Mouse (Mus musculus): Measurements from ENCODE around the gene Wdr38. TPM values are rescaled to one million over a fixed set of nuclear protein-coding genes. Genes with fewer than 3 reads are reported as not detected.
A peak's percentile ranks its signal among the peaks of the same experiment; 100 is the strongest.

Wdr38 gene
- polyA plus RNA-seq, 1 experiment from 2014 or later, result 0.96 TPM

GRCm38 (mm10) chr2:38999381-38999780 is 2.1 kb downstream of the Wdr38 start:
- WGBS, result 44% methylated on average over 4 of the region's 4 CpGs
- ATAC-seq (ENCODE audit: insufficient number of reproducible peaks, insufficient read depth, low FRiP score, low read depth), result no peak
- H3K9me3 ChIP-seq (ENCODE audit: control insufficient read depth, low read length), result no peaks in the 10 kb centered on the region
- H3K4me2 ChIP-seq (ENCODE audit: low read length), result no peak overlapping the region
- H3K9ac ChIP-seq (ENCODE audit: low read length), result no peak overlapping the region
- H3K4me3 ChIP-seq (ENCODE audit: control insufficient read depth in 1 of 2, insufficient read depth in 1 of 2, low read depth in 1 of 2, low read length in 2 of 2), result no peak overlapping the region
- no peaks in the 10 kb centered on the region for H3K27me3 ChIP-seq (ENCODE audit: control insufficient read depth, insufficient read depth, low read length)
- peaks cover 12 to 22% of the 10 kb centered on the region in 2 experiments for H3K4me1 ChIP-seq (ENCODE audit: control insufficient read depth in 2 of 2, insufficient read depth in 2 of 2, low read length in 2 of 2)
- H3K36me3 ChIP-seq (ENCODE audit: control insufficient read depth, insufficient read depth, low read length), result peaks cover 47% of the 10 kb centered on the region
- H3K27ac ChIP-seq (replicated peaks in 1 of 2; ENCODE audit: control insufficient read depth in 1 of 2, insufficient read depth in 1 of 2, low read depth in 2 of 2, low read length in 2 of 2), result no peak overlapping the region; a peak in 1 of 4 replicates

GRCm38 (mm10) chr2:38999910-39000586 is 2.8 kb downstream of the Wdr38 start:
- WGBS, result 67% methylated on average over 8 of the region's 8 CpGs
- Histone ChIP-seq H3K36me3 (ENCODE audit: control insufficient read depth, insufficient read depth, low read length) (peaks cover 47% of the 10 kb centered on the region), H3K9me3 (ENCODE audit: control insufficient read depth, low read length) (no peaks in the 10 kb centered on the region), H3K4me3 (ENCODE audit: control insufficient read depth in 1 of 2, insufficient read depth in 1 of 2, low read depth in 1 of 2, low read length in 2 of 2) (no peak overlapping the region), H3K4me1 (ENCODE audit: control insufficient read depth in 2 of 2, insufficient read depth in 2 of 2, low read length in 2 of 2) (peaks cover 12 to 22% of the 10 kb centered on the region in 2 experiments), H3K27me3 (ENCODE audit: control insufficient read depth, insufficient read depth, low read length) (no peaks in the 10 kb centered on the region), H3K4me2 (ENCODE audit: low read length) (no peak overlapping the region), H3K27ac (replicated peaks in 1 of 2; ENCODE audit: control insufficient read depth in 1 of 2, insufficient read depth in 1 of 2, low read depth in 2 of 2, low read length in 2 of 2) (no peak overlapping the region), H3K9ac (ENCODE audit: low read length) (no peak overlapping the region)
- no peak for ATAC-seq (ENCODE audit: insufficient number of reproducible peaks, insufficient read depth, low FRiP score, low read depth)

DNA sequence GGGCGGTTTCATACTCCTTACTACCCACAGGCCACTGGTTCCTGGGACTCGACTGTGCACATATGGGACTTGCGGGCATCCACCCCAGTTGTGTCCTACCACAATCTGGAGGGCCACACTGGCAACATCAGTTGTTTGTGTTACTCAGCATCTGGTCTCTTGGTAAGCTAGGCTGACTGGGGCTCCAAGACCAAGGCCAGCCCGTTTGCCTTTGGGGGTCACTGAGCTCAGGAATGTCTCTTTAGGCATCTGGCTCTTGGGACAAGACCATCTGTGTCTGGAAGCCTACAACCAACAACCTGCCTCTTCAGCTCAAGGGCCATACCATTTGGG is 3.3 kb downstream of the Wdr38 start:
- no peak overlapping the region for H3K9ac ChIP-seq (ENCODE audit: low read length)
- no peak overlapping the region for H3K4me3 ChIP-seq (ENCODE audit: control insufficient read depth in 1 of 2, insufficient read depth in 1 of 2, low read depth in 1 of 2, low read length in 2 of 2)
- H3K36me3 ChIP-seq (ENCODE audit: control insufficient read depth, insufficient read depth, low read length), result peaks cover 47% of the 10 kb centered on the region
- 83% methylated on average over 4 of the region's 4 CpGs for WGBS
- H3K27me3 ChIP-seq (ENCODE audit: control insufficient read depth, insufficient read depth, low read length), result no peaks in the 10 kb centered on the region
- H3K27ac ChIP-seq (replicated peaks in 1 of 2; ENCODE audit: control insufficient read depth in 1 of 2, insufficient read depth in 1 of 2, low read depth in 2 of 2, low read length in 2 of 2), result no peak overlapping the region
- no peak for ATAC-seq (ENCODE audit: insufficient number of reproducible peaks, insufficient read depth, low FRiP score, low read depth)
- H3K4me2 ChIP-seq (ENCODE audit: low read length), result no peak overlapping the region
- H3K9me3 ChIP-seq (ENCODE audit: control insufficient read depth, low read length), result no peaks in the 10 kb centered on the region
- peaks cover 12 to 22% of the 10 kb centered on the region in 2 experiments for H3K4me1 ChIP-seq (ENCODE audit: control insufficient read depth in 2 of 2, insufficient read depth in 2 of 2, low read length in 2 of 2)

DNA sequence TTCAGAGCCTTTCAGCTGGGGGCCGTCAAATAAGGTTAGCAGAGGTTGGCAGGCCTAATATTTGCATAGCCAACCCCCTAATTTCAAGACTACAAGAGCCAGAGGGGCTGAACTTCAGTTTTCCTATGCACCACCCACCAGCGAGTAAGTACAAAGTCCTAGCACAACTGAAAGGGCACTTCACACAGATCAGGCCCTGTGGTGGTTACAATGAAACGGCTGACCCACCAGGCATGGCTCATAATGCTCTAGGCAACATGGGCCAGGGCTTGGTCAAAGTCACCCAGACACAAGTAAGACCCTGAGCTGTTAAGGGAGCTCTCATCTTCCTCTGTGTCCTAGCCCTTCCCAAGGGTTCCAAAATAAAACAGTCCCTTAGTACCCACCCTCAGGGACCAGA is 4.6 kb downstream of the Wdr38 start:
- Histone ChIP-seq H3K4me1 (ENCODE audit: control insufficient read depth in 2 of 2, insufficient read depth in 2 of 2, low read length in 2 of 2) (peaks cover 12 to 26% of the 10 kb centered on the region in 2 experiments), H3K27ac (replicated peaks in 1 of 2; ENCODE audit: control insufficient read depth in 1 of 2, insufficient read depth in 1 of 2, low read depth in 2 of 2, low read length in 2 of 2) (no peak overlapping the region), H3K9me3 (ENCODE audit: control insufficient read depth, low read length) (no peaks in the 10 kb centered on the region), H3K4me2 (ENCODE audit: low read length) (no peak overlapping the region), H3K4me3 (ENCODE audit: control insufficient read depth in 1 of 2, insufficient read depth in 1 of 2, low read depth in 1 of 2, low read length in 2 of 2) (no peak overlapping the region), H3K36me3 (ENCODE audit: control insufficient read depth, insufficient read depth, low read length) (peaks cover 47% of the 10 kb centered on the region), H3K27me3 (ENCODE audit: control insufficient read depth, insufficient read depth, low read length) (no peaks in the 10 kb centered on the region), H3K9ac (ENCODE audit: low read length) (no peak overlapping the region)
- 72% methylated on average over 3 of the region's 3 CpGs for WGBS
- ATAC-seq (ENCODE audit: insufficient number of reproducible peaks, insufficient read depth, low FRiP score, low read depth), result no peak

GRCm38 (mm10) chr2:39003106-39003505 is 5.8 kb downstream of the Wdr38 start:
- H3K4me3 ChIP-seq (ENCODE audit: control insufficient read depth in 1 of 2, insufficient read depth in 1 of 2, low read depth in 1 of 2, low read length in 2 of 2), result peak overlapping the region in 1 of 2 experiments; percentile 89; a peak in 1 of 4 replicates
- H3K27me3 ChIP-seq (ENCODE audit: control insufficient read depth, insufficient read depth, low read length), result no peaks in the 10 kb centered on the region
- H3K27ac ChIP-seq (replicated peaks in 1 of 2; ENCODE audit: control insufficient read depth in 1 of 2, insufficient read depth in 1 of 2, low read depth in 2 of 2, low read length in 2 of 2), result no peak overlapping the region
- ATAC-seq (ENCODE audit: insufficient number of reproducible peaks, insufficient read depth, low FRiP score, low read depth), result no peak
- WGBS, result 48% methylated on average over 8 of the region's 8 CpGs
- peak overlapping the region; percentile 94 for H3K9ac ChIP-seq (ENCODE audit: low read length)
- no peaks in the 10 kb centered on the region for H3K9me3 ChIP-seq (ENCODE audit: control insufficient read depth, low read length)
- H3K4me2 ChIP-seq (ENCODE audit: low read length), result peak overlapping the region; percentile 98
- peaks cover 47% of the 10 kb centered on the region for H3K36me3 ChIP-seq (ENCODE audit: control insufficient read depth, insufficient read depth, low read length)
- H3K4me1 ChIP-seq (ENCODE audit: control insufficient read depth in 2 of 2, insufficient read depth in 2 of 2, low read length in 2 of 2), result peaks cover 7 to 26% of the 10 kb centered on the region in 2 experiments

DNA sequence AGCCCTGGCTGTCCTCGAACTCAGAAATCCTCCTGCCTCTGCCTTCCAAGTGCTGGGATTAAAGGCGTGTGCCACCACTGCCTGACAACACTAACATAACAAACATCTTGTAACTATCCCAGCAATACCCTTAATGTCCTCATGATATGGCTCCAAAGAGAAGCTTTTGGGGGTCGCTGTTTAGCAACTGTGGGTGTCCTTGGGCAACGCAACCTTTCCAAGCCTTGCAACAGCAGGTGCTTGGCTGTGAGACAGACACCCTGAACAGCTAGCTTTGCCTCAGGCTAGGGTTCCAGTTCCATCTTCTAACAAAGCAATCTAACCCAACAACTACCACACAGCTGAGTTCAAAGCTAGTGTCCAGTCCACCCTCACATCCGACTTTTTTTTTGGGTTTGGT is 6.2 kb downstream of the Wdr38 start:
- 62% methylated on average over 5 of the region's 5 CpGs for WGBS
- H3K4me2 ChIP-seq (ENCODE audit: low read length), result peak overlapping the region; percentile 98
- peaks cover 47% of the 10 kb centered on the region for H3K36me3 ChIP-seq (ENCODE audit: control insufficient read depth, insufficient read depth, low read length)
- peak overlapping the region; percentile 94 for H3K9ac ChIP-seq (ENCODE audit: low read length)
- no peak for ATAC-seq (ENCODE audit: insufficient number of reproducible peaks, insufficient read depth, low FRiP score, low read depth)
- H3K4me1 ChIP-seq (ENCODE audit: control insufficient read depth in 2 of 2, insufficient read depth in 2 of 2, low read length in 2 of 2), result peaks cover 7 to 26% of the 10 kb centered on the region in 2 experiments
- no peaks in the 10 kb centered on the region for H3K27me3 ChIP-seq (ENCODE audit: control insufficient read depth, insufficient read depth, low read length)
- H3K9me3 ChIP-seq (ENCODE audit: control insufficient read depth, low read length), result no peaks in the 10 kb centered on the region
- peak overlapping the region; percentile 64 to 89; a peak in 3 of 4 replicates for H3K4me3 ChIP-seq (ENCODE audit: control insufficient read depth in 1 of 2, insufficient read depth in 1 of 2, low read depth in 1 of 2, low read length in 2 of 2)
- H3K27ac ChIP-seq (replicated peaks in 1 of 2; ENCODE audit: control insufficient read depth in 1 of 2, insufficient read depth in 1 of 2, low read depth in 2 of 2, low read length in 2 of 2), result no peak overlapping the region

GRCm38 (mm10) chr2:39004372-39004771 is 7.1 kb downstream of the Wdr38 start:
- Histone ChIP-seq H3K9ac (ENCODE audit: low read length) (peak overlapping the region; percentile 94), H3K36me3 (ENCODE audit: control insufficient read depth, insufficient read depth, low read length) (peaks cover 47% of the 10 kb centered on the region), H3K4me2 (ENCODE audit: low read length) (peak overlapping the region; percentile 98), H3K27ac (replicated peaks in 1 of 2; ENCODE audit: control insufficient read depth in 1 of 2, insufficient read depth in 1 of 2, low read depth in 2 of 2, low read length in 2 of 2) (peak overlapping the region; percentile 43 to 72; a peak in 3 of 4 replicates), H3K4me3 (ENCODE audit: control insufficient read depth in 1 of 2, insufficient read depth in 1 of 2, low read depth in 1 of 2, low read length in 2 of 2) (peak overlapping the region; percentile 64 to 89), H3K27me3 (ENCODE audit: control insufficient read depth, insufficient read depth, low read length) (no peaks in the 10 kb centered on the region), H3K4me1 (ENCODE audit: control insufficient read depth in 2 of 2, insufficient read depth in 2 of 2, low read length in 2 of 2) (peaks cover 11 to 33% of the 10 kb centered on the region in 2 experiments), H3K9me3 (ENCODE audit: control insufficient read depth, low read length) (no peaks in the 10 kb centered on the region)
- under 1% methylated on average over 11 of the region's 11 CpGs for WGBS
- no peak for ATAC-seq (ENCODE audit: insufficient number of reproducible peaks, insufficient read depth, low FRiP score, low read depth)

All from heart, embryonic 14.5 days (tissue).